Comparison of ENCODE assay signal across 7 mouse cellular contexts in the genomic region with DNA sequence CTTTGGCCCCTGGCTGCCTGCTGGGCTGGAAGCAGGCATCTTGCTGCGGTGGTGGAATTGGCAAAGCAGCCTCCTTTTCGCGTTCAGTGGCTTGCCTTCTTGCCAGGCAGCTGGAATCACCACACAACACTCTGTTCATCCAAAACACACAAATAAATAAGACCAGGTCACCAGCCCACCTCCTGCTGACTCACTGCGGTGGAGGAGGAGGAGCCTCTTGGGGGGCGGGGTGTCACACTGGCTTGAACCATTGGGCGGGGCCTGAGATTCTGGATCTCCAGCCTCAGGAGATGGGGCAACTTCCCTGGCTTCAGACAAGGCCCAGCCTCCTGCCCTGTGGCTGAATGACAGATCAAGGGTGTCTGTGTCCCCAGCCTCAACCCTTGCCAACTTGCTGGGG. TPM values are rescaled to one million over a fixed set of nuclear protein-coding genes. Genes with fewer than 3 reads are reported as not detected.
DNase-seq lines count a peak whose midpoint lies in the region.

No protein-coding gene starts in this region.

- no peak overlapping the region for H3K27ac ChIP-seq in brown adipose tissue, adult 24 weeks (replicated peaks; ENCODE audit: low read depth, low read length)

- peak overlapping the region; percentile 12; the same call in 1 of the 2 replicates for H3K4me3 ChIP-seq in brown adipose tissue, adult 24 weeks (ENCODE audit: insufficient read depth, low read depth, low read length)

- H3K4me1 ChIP-seq in brown adipose tissue, adult 24 weeks (ENCODE audit: control insufficient read depth, insufficient read depth, insufficient read length, low read length): no peaks in the 10 kb centered on the region

- DNase-seq in thymus, postnatal 36 days: peak; percentile 9 to 19
- DNase-seq in thymus, postnatal 10 days (ENCODE audit: low spot score in 2 of 2): no peak
- peak; percentile 75 to 77 for DNase-seq in heart, adult 18-20 months
- peak; percentile 38 for DNase-seq in layer of hippocampus, adult 9-11 months
- DNase-seq in lung, postnatal 36 days: peak; percentile 88
- peak; percentile 50 for DNase-seq in urinary bladder, adult 2 months (ENCODE audit: low spot score)

RNA-seq across cellular contexts. Expression of gene Shisal1, which starts 34.5 kb away (rescaled TPM):
- not detected in 2 replicates for polyA plus RNA-seq in brown adipose tissue, adult 24 weeks (2012; ENCODE audit: insufficient read depth, insufficient read length, missing spikeins)
- total RNA-seq in heart, adult 18-20 months (2021): 1 to 10 TPM; 1.2 to 1.3 TPM
- polyA plus RNA-seq in urinary bladder, adult 2 months (2012; rRNA removed): 90.1 and 101 TPM in 2 replicates

Comparison
In these comparisons a context has a peak if more than half of its experiments do, and no peak if none do; other contexts are left out.
1. DNase-seq: peak in thymus, postnatal 36 days (2 of 2), heart, adult 18-20 months (2 of 2), layer of hippocampus, adult 9-11 months (single experiment), lung, postnatal 36 days (single experiment) and urinary bladder, adult 2 months (single experiment); none in thymus, postnatal 10 days (0 of 2).
2. RNA of gene Shisal1, which starts 34.5 kb away (polyA plus RNA-seq): 90.1 to 101 TPM in urinary bladder, adult 2 months; not detected in brown adipose tissue, adult 24 weeks; every median in the first group is over 10 times any median in the second.